Mouse (Mus musculus) embryonic facial prominence, embryonic 12.5 days (tissue): ENCODE results near the gene Yaf2. TPM values are rescaled to one million over a fixed set of nuclear protein-coding genes. Genes with fewer than 3 reads are reported as not detected.
A peak's percentile ranks its signal among the peaks of the same experiment; 100 is the strongest.
"Not testable (repeated sequence)": the region's sequence is repeated elsewhere in the genome, so short reads cannot be mapped to it uniquely, and the experiment has no call there.

Experiments used
- ATAC-seq: fragments of 200-750 bp; cut with Nextera tagmentation; 2 replicates; pipeline ENCODE4 v1.8.0; 2017; ENCODE audit not compliant: insufficient number of reproducible peaks, insufficient read depth, low FRiP score, low TSS enrichment
- H3K27ac ChIP-seq: fragments of 300-500 bp; sonication (generic); 2 replicates; pipeline ENCODE4 v1.5.1; 2016; ENCODE audit warnings: mild to moderate bottlenecking
- H3K27me3 ChIP-seq: fragments of 300-500 bp; sonication (generic); 2 replicates; pipeline ENCODE4 v1.6.1; 2016; ENCODE audit warnings: mild to moderate bottlenecking, moderate library complexity
- H3K36me3 ChIP-seq: fragments of 300-500 bp; sonication (generic); 2 replicates; pipeline ENCODE4 v1.6.1; 2016; ENCODE audit warnings: mild to moderate bottlenecking
- H3K4me1 ChIP-seq: fragments of 300-500 bp; sonication (generic); 2 replicates; pipeline ENCODE4 v1.6.1; 2016
- H3K4me2 ChIP-seq: fragments of 300-500 bp; sonication (generic); replicated peaks from 2 replicates; pipeline ENCODE4 v1.6.1; 2016; ENCODE audit warnings: mild to moderate bottlenecking, moderate library complexity
- H3K4me3 ChIP-seq: fragments of 300-500 bp; sonication (generic); 2 replicates; pipeline ENCODE4 v1.5.1; 2016; ENCODE audit warnings: mild to moderate bottlenecking
- H3K9ac ChIP-seq: fragments of 300-500 bp; sonication (generic); 2 replicates; pipeline ENCODE4 v1.6.1; 2016; ENCODE audit warnings: mild to moderate bottlenecking, moderate library complexity
- H3K9me3 ChIP-seq: fragments of 300-500 bp; sonication (generic); 2 replicates; pipeline ENCODE4 v1.6.1; 2016; ENCODE audit warnings: mild to moderate bottlenecking, moderate library complexity
- WGBS: fragments of 180-500 bp; shearing (Covaris S2); methylation state at CpG from one replicate; pipeline ENCODE4 v1.1.7; 2016; 5-methylcytosine and 5-hydroxymethylcytosine counted together
- polyA plus RNA-seq: library from polyadenylated mRNA; unstranded; fragments of >200 nt; fragmentation: Nextera tagmentation; extraction: Ambion mirVana; gene quantifications from 2 replicates; pipeline ENCODE4 v1.2.1, GENCODE M21; 2016

Gene Yaf2
- polyA plus RNA-seq, 1 experiment from 2014 or later: 68.5 TPM

DNA sequence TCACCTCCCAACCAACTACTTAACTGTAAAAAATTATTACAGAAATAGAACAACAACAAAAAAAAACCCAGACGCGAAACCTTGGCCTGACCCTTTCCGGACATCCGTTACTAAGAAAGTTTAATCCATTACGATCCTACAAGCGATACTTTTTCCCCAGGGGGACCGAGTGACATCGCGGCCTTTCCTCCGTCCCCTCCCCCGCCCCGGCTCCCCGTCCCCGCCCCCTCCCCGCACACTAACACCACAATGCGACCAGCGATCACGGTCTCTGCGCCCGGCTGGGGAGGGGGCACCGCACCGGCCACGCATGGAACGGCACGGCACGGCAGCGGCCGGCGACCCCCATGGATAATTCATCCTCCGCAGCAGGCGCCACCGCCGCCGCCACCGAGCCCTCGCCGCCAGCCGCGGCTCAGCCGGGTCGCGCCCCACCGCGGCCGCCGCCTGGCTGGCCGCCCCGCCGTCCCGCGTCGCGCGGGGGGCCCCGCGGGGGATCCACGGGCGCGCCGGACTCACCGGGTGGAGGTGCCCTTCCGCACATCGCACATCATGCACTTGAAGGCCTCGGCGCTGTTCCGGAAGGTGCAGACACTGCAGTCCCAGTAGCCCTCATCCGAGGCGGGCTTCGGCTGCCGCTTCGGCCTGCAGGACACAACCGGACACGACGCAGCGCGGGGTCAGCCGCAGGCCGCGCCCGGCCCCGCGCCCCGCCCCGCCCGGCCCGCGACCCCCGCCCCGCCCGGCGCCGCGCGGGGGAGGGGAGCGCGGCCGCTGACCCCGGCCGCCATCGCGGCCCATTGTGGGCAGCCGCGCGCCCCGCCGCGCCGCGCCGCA, 696 bp downstream of the Yaf2 start:
- H3K27ac ChIP-seq: peak overlapping the region; percentile 90
- H3K27me3 ChIP-seq: no peaks in the 10 kb centered on the region
- H3K4me2 ChIP-seq: peak overlapping the region; percentile 63
- peak overlapping the region; percentile 79 for H3K4me3 ChIP-seq
- WGBS: 1% methylated on average over 68 of the region's 110 CpGs
- H3K9me3 ChIP-seq: no peaks in the 10 kb centered on the region
- H3K4me1 ChIP-seq: peaks cover 8% of the 10 kb centered on the region; the same call in 1 of the 2 replicates
- H3K36me3 ChIP-seq: peaks cover 10% of the 10 kb centered on the region
- H3K9ac ChIP-seq: peak overlapping the region; percentile 84
- no peak for ATAC-seq

- H3K27ac ChIP-seq: no peak overlapping the region
- 92% methylated on average over 11 of the region's 11 CpGs for WGBS
- peaks cover 13% of the 10 kb centered on the region; the same call in 1 of the 2 replicates for H3K4me1 ChIP-seq
- H3K27me3 ChIP-seq: no peaks in the 10 kb centered on the region
- no peak overlapping the region for H3K4me3 ChIP-seq
- no peak overlapping the region for H3K4me2 ChIP-seq
- ATAC-seq: no peak
- no peaks in the 10 kb centered on the region for H3K9me3 ChIP-seq
- H3K9ac ChIP-seq: no peak overlapping the region
- peaks cover 29% of the 10 kb centered on the region for H3K36me3 ChIP-seq
Measured at GRCm38 (mm10) chr15:93331256-93331655, 5.5 kb downstream of the Yaf2 start.

DNA sequence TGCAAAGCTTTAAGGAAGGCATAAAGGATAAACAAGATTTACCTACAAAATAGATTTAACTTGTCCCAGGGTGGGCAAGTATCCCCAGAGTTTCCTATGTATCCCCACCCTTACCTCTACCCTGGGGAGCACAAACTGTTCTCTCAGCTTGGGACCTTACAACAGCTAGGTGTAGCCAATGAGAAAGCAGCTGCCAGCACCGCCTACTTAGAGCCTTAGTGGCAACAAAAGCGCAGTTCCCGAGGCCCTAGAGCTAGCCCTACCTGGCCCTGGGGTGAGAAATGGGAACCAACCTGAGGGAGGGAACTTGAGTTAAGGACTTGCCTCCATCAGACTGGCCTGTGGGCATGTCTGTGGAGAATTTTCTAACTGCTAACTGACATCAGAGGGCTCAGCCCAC, 9.5 kb downstream of the Yaf2 start:
- WGBS: 63% methylated on average over 3 of the region's 3 CpGs
- H3K36me3 ChIP-seq: peaks cover 23% of the 10 kb centered on the region; the same call in 1 of the 2 replicates
- H3K9me3 ChIP-seq: no peaks in the 10 kb centered on the region
- H3K27ac ChIP-seq: no peak overlapping the region
- no peak overlapping the region for H3K4me2 ChIP-seq
- H3K9ac ChIP-seq: no peak overlapping the region
- no peaks in the 10 kb centered on the region for H3K27me3 ChIP-seq
- no peak for ATAC-seq
- no peak overlapping the region for H3K4me3 ChIP-seq
- H3K4me1 ChIP-seq: peaks cover 5% of the 10 kb centered on the region; the same call in 1 of the 2 replicates

DNA sequence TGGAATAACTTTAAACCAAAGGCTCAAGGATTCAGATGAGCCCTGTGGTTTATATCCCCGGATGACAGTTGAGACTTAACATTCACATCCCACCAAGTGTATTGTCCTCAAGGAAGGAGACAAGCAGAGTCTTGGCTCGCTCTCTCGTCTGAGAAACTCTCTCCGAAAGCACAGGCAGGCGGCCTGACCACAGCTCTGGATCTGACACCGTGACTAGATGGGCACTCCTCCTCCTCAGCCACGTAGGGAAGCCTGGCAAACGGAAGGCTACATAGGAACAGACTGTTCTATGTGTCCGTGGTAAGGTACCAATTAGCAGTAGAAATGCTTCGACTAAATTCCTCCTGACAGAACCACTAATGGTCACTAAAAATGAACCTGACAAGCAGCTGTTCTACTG, 10.1 kb downstream of the Yaf2 start:
- H3K4me2 ChIP-seq: no peak overlapping the region
- H3K27me3 ChIP-seq: no peaks in the 10 kb centered on the region
- WGBS: 68% methylated on average over 10 of the region's 10 CpGs
- no peak overlapping the region for H3K27ac ChIP-seq
- no peak overlapping the region for H3K9ac ChIP-seq
- no peak overlapping the region for H3K4me3 ChIP-seq
- no peak for ATAC-seq
- H3K4me1 ChIP-seq: peaks cover 5% of the 10 kb centered on the region; the same call in 1 of the 2 replicates
- H3K36me3 ChIP-seq: peaks cover 22% of the 10 kb centered on the region; the same call in 1 of the 2 replicates
- H3K9me3 ChIP-seq: no peaks in the 10 kb centered on the region

DNA sequence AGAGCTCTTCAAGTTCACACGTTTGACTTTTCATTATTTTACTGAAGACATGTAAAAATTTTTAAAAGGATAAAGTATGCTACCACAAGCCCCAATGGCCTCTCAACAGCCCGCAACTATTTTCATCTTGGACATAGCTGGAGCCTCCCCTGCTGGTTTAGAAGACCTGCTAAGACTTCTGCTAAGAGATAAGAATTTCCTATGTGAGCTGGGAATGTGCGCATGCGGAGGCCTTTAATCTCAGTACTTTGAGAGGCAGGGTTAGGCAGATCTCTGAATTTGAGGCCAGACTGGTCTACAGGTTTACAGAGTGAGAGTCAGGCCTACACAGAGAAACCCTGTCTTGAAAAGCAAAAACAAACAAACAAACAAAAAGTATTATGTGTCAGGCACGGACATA, 11.4 kb downstream of the Yaf2 start:
- no peak for ATAC-seq
- no peak overlapping the region for H3K4me3 ChIP-seq

GRCm38 (mm10) chr15:93318781-93319180, 18.0 kb downstream of the Yaf2 start:
- H3K4me1 ChIP-seq: 0 out of 2 replicates have a peak, but pooled peaks cover 3% of the 10 kb centered on the region
- no peak for ATAC-seq
- no peaks in the 10 kb centered on the region for H3K27me3 ChIP-seq
- no peak overlapping the region for H3K9ac ChIP-seq
- 92% methylated on average over 1 of the region's 1 CpGs for WGBS
- H3K4me3 ChIP-seq: no peak overlapping the region
- H3K36me3 ChIP-seq: no peaks in the 10 kb centered on the region
- no peak overlapping the region for H3K27ac ChIP-seq
- no peak overlapping the region for H3K4me2 ChIP-seq
- H3K9me3 ChIP-seq: no peaks in the 10 kb centered on the region

More for the DNA sequence above, 11.4 kb downstream of the Yaf2 start:
- no peak overlapping the region for H3K27ac ChIP-seq
- no peaks in the 10 kb centered on the region for H3K9me3 ChIP-seq
- WGBS: 79% methylated on average over 5 of the region's 5 CpGs
- no peaks in the 10 kb centered on the region for H3K27me3 ChIP-seq
- no peak overlapping the region for H3K9ac ChIP-seq
- no peak overlapping the region for H3K4me2 ChIP-seq
- peaks cover 5% of the 10 kb centered on the region; the same call in 1 of the 2 replicates for H3K4me1 ChIP-seq
- peaks cover 17% of the 10 kb centered on the region; the same call in 1 of the 2 replicates for H3K36me3 ChIP-seq

DNA sequence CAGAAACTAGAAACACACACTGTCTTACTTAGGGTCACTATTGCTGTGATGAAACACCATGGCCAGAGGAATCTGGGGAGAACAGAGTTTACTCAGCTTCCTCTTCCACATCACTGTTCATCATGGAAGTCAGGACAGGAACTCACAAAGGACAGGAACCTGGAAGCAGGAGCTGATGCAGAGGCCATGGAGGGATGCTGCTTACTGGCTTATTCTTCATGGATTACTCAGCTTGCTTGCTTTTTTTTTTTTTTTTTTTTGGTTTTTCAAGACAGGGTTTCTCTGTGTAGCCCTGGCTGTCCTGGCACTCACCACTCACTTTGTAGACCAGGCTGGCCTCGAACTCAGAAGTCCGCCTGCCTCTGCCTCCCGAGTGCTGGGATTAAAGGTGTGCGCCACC, 26.4 kb downstream of the Yaf2 start:
- H3K4me2 ChIP-seq, H3K27me3 ChIP-seq, H3K36me3 ChIP-seq, H3K9me3 ChIP-seq, H3K4me3 ChIP-seq, H3K27ac ChIP-seq, H3K4me1 ChIP-seq, ATAC-seq, H3K9ac ChIP-seq: not testable (repeated sequence)
- 95% methylated on average over 4 of the region's 4 CpGs for WGBS

DNA sequence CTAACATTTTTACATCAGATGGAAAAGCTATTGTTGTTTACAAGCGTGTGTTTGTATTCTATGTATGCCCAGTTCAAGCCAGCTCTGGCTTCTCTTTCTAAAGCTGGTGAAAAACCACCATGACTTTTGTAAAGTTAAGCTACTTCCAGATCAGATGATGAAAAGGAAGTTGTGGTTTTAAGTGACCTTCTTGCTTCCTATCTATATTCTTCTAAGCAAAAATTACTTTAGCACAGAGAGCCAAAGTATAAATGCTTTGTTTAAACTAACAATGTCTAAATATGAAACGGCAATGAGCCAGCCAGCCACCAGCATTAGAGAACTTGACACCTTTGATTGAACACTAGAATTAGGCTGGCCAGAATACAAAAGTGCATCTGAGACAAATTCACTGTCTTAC, 38.5 kb downstream of the Yaf2 start:
- no peaks in the 10 kb centered on the region for H3K9me3 ChIP-seq
- no peak overlapping the region for H3K9ac ChIP-seq
- peaks cover 3% of the 10 kb centered on the region; the same call in 1 of the 2 replicates for H3K4me1 ChIP-seq
- H3K4me3 ChIP-seq: no peak overlapping the region
- 77% methylated on average over 2 of the region's 2 CpGs for WGBS
- no peak overlapping the region for H3K4me2 ChIP-seq
- no peak for ATAC-seq
- peaks cover 2% of the 10 kb centered on the region; the same call in 1 of the 2 replicates for H3K36me3 ChIP-seq
- H3K27ac ChIP-seq: no peak overlapping the region
- no peaks in the 10 kb centered on the region for H3K27me3 ChIP-seq

- no peak for ATAC-seq
- Histone ChIP-seq H3K4me1 (no peaks in the 10 kb centered on the region; the same call in 1 of the 2 replicates), H3K36me3 (no peaks in the 10 kb centered on the region; the same call in 1 of the 2 replicates), H3K4me3 (no peak overlapping the region), H3K9me3 (no peaks in the 10 kb centered on the region), H3K4me2 (no peak overlapping the region), H3K27me3 (no peaks in the 10 kb centered on the region), H3K27ac (no peak overlapping the region), H3K9ac (no peak overlapping the region)
- 84% methylated on average over 11 of the region's 11 CpGs for WGBS
Measured at GRCm38 (mm10) chr15:93294483-93294882, 42.3 kb downstream of the Yaf2 start.

- Histone ChIP-seq H3K27me3 (no peaks in the 10 kb centered on the region), H3K9ac (no peak overlapping the region), H3K9me3 (no peaks in the 10 kb centered on the region), H3K4me1 (no peaks in the 10 kb centered on the region), H3K4me2 (no peak overlapping the region), H3K4me3 (no peak overlapping the region), H3K36me3 (peaks cover 10% of the 10 kb centered on the region), H3K27ac (no peak overlapping the region)
- ATAC-seq: no peak
- WGBS: 95% methylated on average over 4 of the region's 4 CpGs
Measured at GRCm38 (mm10) chr15:93288321-93288720, 48.4 kb downstream of the Yaf2 start.

- H3K4me2 ChIP-seq: no peak overlapping the region
- H3K36me3 ChIP-seq: peaks cover 10% of the 10 kb centered on the region
- 75% methylated on average over 2 of the region's 2 CpGs for WGBS
- H3K9ac ChIP-seq: no peak overlapping the region
- H3K9me3 ChIP-seq: no peaks in the 10 kb centered on the region
- H3K4me3 ChIP-seq: no peak overlapping the region
- no peaks in the 10 kb centered on the region for H3K27me3 ChIP-seq
- no peak overlapping the region for H3K27ac ChIP-seq
- no peak for ATAC-seq
- no peaks in the 10 kb centered on the region for H3K4me1 ChIP-seq
Measured at GRCm38 (mm10) chr15:93287628-93288027, 49.1 kb downstream of the Yaf2 start.

- Histone ChIP-seq H3K27me3 (no peaks in the 10 kb centered on the region), H3K9me3 (no peaks in the 10 kb centered on the region), H3K4me3 (no peak overlapping the region), H3K4me2 (no peak overlapping the region), H3K27ac (no peak overlapping the region), H3K9ac (no peak overlapping the region), H3K4me1 (no peaks in the 10 kb centered on the region), H3K36me3 (peaks cover 10% of the 10 kb centered on the region)
- ATAC-seq: no peak
- WGBS: 78% methylated on average over 15 of the region's 15 CpGs
Measured at GRCm38 (mm10) chr15:93285244-93285643, 51.5 kb downstream of the Yaf2 start.
